Mouse (Mus musculus) bone marrow macrophage, adult 2 months (primary cell): ENCODE measurements around the gene Arl6ip5. TPM values are rescaled to one million over a fixed set of nuclear protein-coding genes. Genes with fewer than 3 reads are reported as not detected.
A peak's percentile ranks its signal among the peaks of the same experiment; 100 is the strongest.

Experiments used
- H3K27ac ChIP-seq: 2 replicates; pipeline ENCODE4 v1.5.1; 2012; ENCODE audit warnings: low read depth, low read length; ENCODE audit not compliant: insufficient read depth
- H3K4me1 ChIP-seq: 2 replicates; pipeline ENCODE4 v1.6.1; 2012; ENCODE audit warnings: low read length; ENCODE audit not compliant: control insufficient read depth, insufficient read depth
- H3K4me3 ChIP-seq: 2 replicates; pipeline ENCODE4 v1.5.1; 2012; ENCODE audit warnings: mild to moderate bottlenecking, low read length, moderate library complexity; ENCODE audit not compliant: insufficient read depth
- CTCF ChIP-seq: IDR thresholded peaks from 2 replicates; pipeline ENCODE4 v1.5.1; 2012; ENCODE audit warnings: low read depth, mild to moderate bottlenecking, low read length, moderate library complexity
- POLR2A ChIP-seq: IDR thresholded peaks from 2 replicates; pipeline ENCODE4 v1.6.1; 2012; ENCODE audit warnings: mild to moderate bottlenecking, low read depth, low read length, borderline replicate concordance
- polyA plus RNA-seq: library from polyadenylated mRNA; stranded (reverse); fragments of >200 nt; gene quantifications from 2 replicates; pipeline ENCODE4 v1.2.4, GENCODE M21; 2012; ENCODE audit not compliant: missing spikeins, insufficient read depth, insufficient read length

Arl6ip5 gene
- polyA plus RNA-seq, 1 experiment: 170 TPM

- TF ChIP-seq CTCF (no peak), POLR2A (no peak)
- peaks cover 40% of the 10 kb centered on the region for H3K4me1 ChIP-seq
- H3K4me3 ChIP-seq: peak overlapping the region; percentile 38
- H3K27ac ChIP-seq: peak overlapping the region; percentile 93
Measured at GRCm38 (mm10) chr6:97222321-97222720, 11.8 kb downstream of the Arl6ip5 start.

- H3K4me3 ChIP-seq: peak overlapping the region; percentile 38
- H3K4me1 ChIP-seq: peaks cover 40% of the 10 kb centered on the region
- no peak for TF ChIP-seq CTCF
- H3K27ac ChIP-seq: peak overlapping the region; percentile 93
Measured at GRCm38 (mm10) chr6:97222931-97223467, 12.5 kb downstream of the Arl6ip5 start.

- Histone ChIP-seq H3K4me3 (peak overlapping the region; percentile 12), H3K27ac (peak overlapping the region; percentile 93), H3K4me1 (peaks cover 39% of the 10 kb centered on the region)
- TF ChIP-seq POLR2A (no peak), CTCF (no peak)
Measured at GRCm38 (mm10) chr6:97223566-97223965, 13.1 kb downstream of the Arl6ip5 start.

- Histone ChIP-seq H3K4me3 (no peak overlapping the region), H3K27ac (no peak overlapping the region), H3K4me1 (peaks cover 37% of the 10 kb centered on the region)
- TF ChIP-seq CTCF (no peak), POLR2A (no peak)
Measured at GRCm38 (mm10) chr6:97224505-97224904, 14.0 kb downstream of the Arl6ip5 start.

- peaks cover 28% of the 10 kb centered on the region for H3K4me1 ChIP-seq
- H3K27ac ChIP-seq: no peak overlapping the region
- H3K4me3 ChIP-seq: no peak overlapping the region
- no peak for TF ChIP-seq CTCF
- TF ChIP-seq POLR2A: no peak
Measured at GRCm38 (mm10) chr6:97226083-97226491, 15.6 kb downstream of the Arl6ip5 start.

- TF ChIP-seq CTCF (no peak), POLR2A (no peak)
- H3K4me3 ChIP-seq: no peak overlapping the region
- no peak overlapping the region for H3K27ac ChIP-seq
- peaks cover 17% of the 10 kb centered on the region for H3K4me1 ChIP-seq
Measured at GRCm38 (mm10) chr6:97227067-97227847, 16.8 kb downstream of the Arl6ip5 start.

- Histone ChIP-seq H3K27ac (peak overlapping the region; percentile 14; the same call in 1 of the 2 replicates), H3K4me1 (peaks cover 14% of the 10 kb centered on the region), H3K4me3 (no peak overlapping the region)
- no peak for TF ChIP-seq CTCF
- no peak for TF ChIP-seq POLR2A
Measured at GRCm38 (mm10) chr6:97234911-97235668, 24.6 kb downstream of the Arl6ip5 start.

GRCm38 (mm10) chr6:97236088-97236487, 25.6 kb downstream of the Arl6ip5 start:
- Histone ChIP-seq H3K4me3 (no peak overlapping the region), H3K27ac (no peak overlapping the region), H3K4me1 (peaks cover 14% of the 10 kb centered on the region)
- TF ChIP-seq CTCF: no peak
- no peak for TF ChIP-seq POLR2A

- Histone ChIP-seq H3K4me3 (no peak overlapping the region), H3K27ac (no peak overlapping the region), H3K4me1 (peaks cover 10% of the 10 kb centered on the region)
- TF ChIP-seq POLR2A (no peak), CTCF (no peak)
Measured at GRCm38 (mm10) chr6:97239360-97239759, 28.9 kb downstream of the Arl6ip5 start.

GRCm38 (mm10) chr6:97240092-97240491, 29.6 kb downstream of the Arl6ip5 start:
- TF ChIP-seq CTCF: no peak
- no peak for TF ChIP-seq POLR2A

More at GRCm38 (mm10) chr6:97240092-97240491, 29.6 kb downstream of the Arl6ip5 start:
- Histone ChIP-seq H3K27ac (no peak overlapping the region), H3K4me3 (no peak overlapping the region), H3K4me1 (peaks cover 3% of the 10 kb centered on the region; the same call in 1 of the 2 replicates)
